Mouse (Mus musculus) lung, postnatal 0 days (tissue): Measurements from ENCODE around the gene Ccdc106.

Source experiments
- CTCF ChIP-seq: IDR thresholded peaks from 2 replicates; pipeline ENCODE4 v1.5.1; 2016; ENCODE audit warnings: antibody characterized with exemption, mild to moderate bottlenecking
- EP300 ChIP-seq: IDR thresholded peaks from 2 replicates; pipeline ENCODE4 v1.6.1; 2016; ENCODE audit warnings: antibody characterized with exemption, mild to moderate bottlenecking, control low read depth

- no peak for TF ChIP-seq CTCF
- TF ChIP-seq EP300, result no peak
Observed at GRCm38 (mm10) chr7:5099796-5100195, 79.4 kb downstream of the Ccdc106 start.
